Mouse (Mus musculus) gastrocnemius, postnatal 25 days (tissue): ENCODE measurements around the gene Tex12. TPM values are rescaled to one million over a fixed set of nuclear protein-coding genes. Genes with fewer than 3 reads are reported as not detected.
A peak's percentile ranks its signal among the peaks of the same experiment; 100 is the strongest.

Experiments
- DNase-seq: peaks from one replicate; pipeline ENCODE4 v3.0.0; 2022
- total RNA-seq, 2 experiments: library from RNA; stranded (reverse); gene quantifications; 1 replicate in 1 of 2; 2 replicates in 1 of 2; pipeline ENCODE4 v1.2.3; 2021

The Tex12 gene
- total RNA-seq, 2 experiments from 2014 or later, result not detected

- no peak for DNase-seq
Measured at GRCm38 (mm10) chr9:50555094-50555446, 6.1 kb downstream of the Tex12 start, which contains the start of gene Bco2. Bco2 (minus strand) TSS chr9:50555181.

GRCm38 (mm10) chr9:50554241-50555093, 6.7 kb downstream of the Tex12 start, which contains the start of gene Il18:
Il18 (plus strand) TSS chr9:50554827.
- peak; percentile 27 for DNase-seq

GRCm38 (mm10) chr9:50553547-50553946, 7.6 kb downstream of the Tex12 start:
- no peak for DNase-seq

- DNase-seq, result no peak
Measured at GRCm38 (mm10) chr9:50552206-50552605, 8.9 kb downstream of the Tex12 start.

- DNase-seq, result no peak
Measured at GRCm38 (mm10) chr9:50548936-50549335, 12.2 kb downstream of the Tex12 start.

- no peak for DNase-seq
Measured at GRCm38 (mm10) chr9:50547859-50548478, 13.2 kb downstream of the Tex12 start.

GRCm38 (mm10) chr9:50542401-50542800, 18.7 kb downstream of the Tex12 start:
- DNase-seq, result no peak

- DNase-seq, result no peak
Measured at GRCm38 (mm10) chr9:50540170-50540569, 21.0 kb downstream of the Tex12 start.

GRCm38 (mm10) chr9:50537295-50537694, 23.8 kb downstream of the Tex12 start:
- no peak for DNase-seq

GRCm38 (mm10) chr9:50536603-50537135, 24.5 kb downstream of the Tex12 start:
- no peak for DNase-seq

GRCm38 (mm10) chr9:50535930-50536329, 25.2 kb downstream of the Tex12 start:
- no peak for DNase-seq

GRCm38 (mm10) chr9:50533791-50534190, 27.3 kb downstream of the Tex12 start:
- no peak for DNase-seq

- no peak for DNase-seq
Measured at GRCm38 (mm10) chr9:50533328-50533727, 27.8 kb downstream of the Tex12 start.

- no peak for DNase-seq
Measured at GRCm38 (mm10) chr9:50530890-50531289, 30.2 kb downstream of the Tex12 start.

- DNase-seq, result peak; percentile 96
Measured at GRCm38 (mm10) chr9:50528293-50528892, 32.7 kb downstream of the Tex12 start, which contains the start of gene Pts. Pts (minus strand) TSS chr9:50528724.

GRCm38 (mm10) chr9:50527860-50528259, 33.3 kb downstream of the Tex12 start:
- no peak for DNase-seq

GRCm38 (mm10) chr9:50525585-50525984, 35.5 kb downstream of the Tex12 start:
- no peak for DNase-seq

GRCm38 (mm10) chr9:50524936-50525335, 36.2 kb downstream of the Tex12 start:
- DNase-seq, result no peak

GRCm38 (mm10) chr9:50522574-50522973, 38.6 kb downstream of the Tex12 start:
- DNase-seq, result no peak

- no peak for DNase-seq
Measured at GRCm38 (mm10) chr9:50521562-50521961, 39.6 kb downstream of the Tex12 start.

- DNase-seq, result no peak
Measured at GRCm38 (mm10) chr9:50520748-50521147, 40.4 kb downstream of the Tex12 start.

GRCm38 (mm10) chr9:50518781-50519180, 42.3 kb downstream of the Tex12 start:
- no peak for DNase-seq

GRCm38 (mm10) chr9:50515462-50515861, 45.7 kb downstream of the Tex12 start:
- no peak for DNase-seq
